Comparison of ENCODE assay signal across 15 mouse cellular contexts in the genomic region with DNA sequence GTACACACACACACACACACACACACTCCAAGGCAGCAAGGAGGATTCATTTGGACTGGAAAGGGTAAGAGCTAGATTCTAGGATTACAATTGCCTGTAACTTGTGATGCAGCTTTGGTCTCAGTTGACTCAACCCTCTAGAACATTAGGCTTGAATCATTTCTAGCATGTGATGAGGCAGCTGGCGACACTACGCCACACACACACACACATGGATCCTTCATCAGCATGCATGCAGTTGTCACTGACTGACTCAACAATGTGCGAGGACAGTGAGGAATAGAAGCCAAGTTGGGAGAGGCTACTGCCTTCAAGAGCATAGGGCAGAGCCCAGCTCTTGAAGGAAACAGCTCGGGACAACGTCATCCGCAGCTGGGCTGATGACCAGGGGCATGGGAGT.
"Had no signal": no experiment of that assay in that cellular context is flagged by ENCODE, and none has a peak within 500 bp of the region (broad histone marks: within the 10 kb centered on the region; RNA-seq: fewer than 3 reads in every experiment).

No protein-coding gene starts in this region.

- H3K9me3 ChIP-seq: neural tube, embryonic 12.5 days; neural tube, embryonic 13.5 days; neural tube, embryonic 15.5 days; stomach, embryonic 15.5 days had no signal

- DNase-seq: right cerebral cortex, adult 18-20 months; right cerebral cortex, postnatal 14 days; right cerebral cortex, postnatal 25 days; right cerebral cortex, postnatal 4 days; spleen, adult 18-20 months; thymus, adult 18-20 months; thymus, adult 2 months; thymus, postnatal 14 days; thymus, postnatal 25 days; thymus, postnatal 36 days; thymus, postnatal 4 days had no signal

- H3K4me3 ChIP-seq: neural tube, embryonic 12.5 days; neural tube, embryonic 13.5 days; neural tube, embryonic 15.5 days; stomach, embryonic 15.5 days had no signal

- H3K36me3 ChIP-seq: neural tube, embryonic 12.5 days; neural tube, embryonic 13.5 days; neural tube, embryonic 15.5 days; stomach, embryonic 15.5 days had no signal

- H3K27me3 ChIP-seq: neural tube, embryonic 12.5 days; neural tube, embryonic 13.5 days; neural tube, embryonic 15.5 days; stomach, embryonic 15.5 days had no signal

- H3K4me1 ChIP-seq: neural tube, embryonic 15.5 days; stomach, embryonic 15.5 days had no signal
